Mouse (Mus musculus) kidney, adult 2 months (tissue): ENCODE data around the gene Msi1. TPM values are rescaled to one million over a fixed set of nuclear protein-coding genes. Genes with fewer than 3 reads are reported as not detected.

Experiments used
- DNase-seq: peaks from one replicate; pipeline ENCODE4 v3.0.0; 2021
- H3K27ac ChIP-seq: fragments of 200-500 bp; 2 replicates; pipeline ENCODE4 v1.5.1; 2012; ENCODE audit warnings: low read depth, low read length, control low read depth, inconsistent platforms; ENCODE audit not compliant: insufficient read depth
- H3K27me3 ChIP-seq: fragments of 200-500 bp; replicated peaks from 2 replicates; pipeline ENCODE4 v1.6.1; 2012; ENCODE audit warnings: mild to moderate bottlenecking, moderate library complexity, low read length, inconsistent platforms; ENCODE audit not compliant: control insufficient read depth, insufficient read depth
- H3K36me3 ChIP-seq: fragments of 200-500 bp; 2 replicates; pipeline ENCODE4 v1.6.1; 2012; ENCODE audit warnings: mild to moderate bottlenecking, moderate library complexity, low read length, inconsistent platforms; ENCODE audit not compliant: control insufficient read depth, insufficient read depth
- H3K4me1 ChIP-seq: fragments of 200-500 bp; 2 replicates; pipeline ENCODE4 v1.6.1; 2011; ENCODE audit warnings: low read length; ENCODE audit not compliant: control insufficient read depth, insufficient read depth
- H3K4me3 ChIP-seq: fragments of 200-500 bp; 2 replicates; pipeline ENCODE4 v1.5.1; 2011; ENCODE audit warnings: mild to moderate bottlenecking, low read depth, low read length, control low read depth; ENCODE audit not compliant: insufficient read depth
- CTCF ChIP-seq: fragments of 200-500 bp; conservative IDR thresholded peaks from 2 replicates; pipeline ENCODE4 v1.5.1; 2011; ENCODE audit warnings: low read depth, mild to moderate bottlenecking, control low read depth, low read length, moderate library complexity, mixed read lengths; ENCODE audit not compliant: insufficient read depth, insufficient read length
- POLR2A ChIP-seq: fragments of 200-500 bp; IDR thresholded peaks from one replicate; pipeline ENCODE4 v1.6.1; 2011; ENCODE audit warnings: low read depth, low read length, control low read depth
- WGBS: fragments of 180-500 bp; shearing (Covaris S2); methylation state at CpG from one replicate; pipeline ENCODE4 v1.1.7; 2018; 5-methylcytosine and 5-hydroxymethylcytosine counted together
- polyA plus RNA-seq: library from polyadenylated mRNA; depleted of rRNA; stranded (reverse); fragments of >200 nt; gene quantifications from 2 replicates; pipeline ENCODE4 v1.2.3, GENCODE M21; 2012

Msi1 gene
- polyA plus RNA-seq, 1 experiment = 2.0 TPM

DNA sequence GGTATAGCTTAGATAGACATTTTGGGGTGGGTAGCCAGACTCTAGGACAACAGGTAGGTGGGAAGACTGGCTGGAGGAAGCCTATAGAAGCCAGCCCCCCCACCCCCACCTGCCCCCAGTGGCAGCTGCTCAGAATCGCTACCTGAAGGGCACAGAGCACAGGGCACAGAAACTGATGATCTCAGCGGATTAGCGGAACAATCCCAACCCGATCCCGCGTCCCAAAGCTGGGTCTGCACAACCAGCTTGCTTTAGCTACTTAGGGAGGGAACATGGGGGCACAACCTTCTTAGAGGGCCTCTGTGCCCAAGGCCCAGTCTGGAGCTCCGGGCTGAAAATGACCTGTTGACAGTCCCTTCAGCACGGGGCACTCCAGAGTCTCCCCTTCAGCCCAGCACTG, 27.3 kb upstream of the Msi1 start:
- no peak for TF ChIP-seq POLR2A
- no peak for TF ChIP-seq CTCF
- H3K4me1 ChIP-seq = no peaks in the 10 kb centered on the region
- DNase-seq = no peak
- H3K4me3 ChIP-seq = no peak overlapping the region
- no peak overlapping the region for H3K27ac ChIP-seq
- H3K36me3 ChIP-seq = no peaks in the 10 kb centered on the region
- WGBS = 88% methylated on average over 8 of the region's 8 CpGs
- peaks cover 4% of the 10 kb centered on the region for H3K27me3 ChIP-seq

- Histone ChIP-seq H3K27ac (no peak overlapping the region), H3K4me1 (no peaks in the 10 kb centered on the region), H3K27me3 (peaks cover 2% of the 10 kb centered on the region; the same call in 1 of the 2 replicates), H3K36me3 (no peaks in the 10 kb centered on the region), H3K4me3 (no peak overlapping the region)
- WGBS = 38% methylated on average over 17 of the region's 17 CpGs
- TF ChIP-seq CTCF (no peak), POLR2A (no peak)
- DNase-seq = no peak
Observed at GRCm38 (mm10) chr5:115403436-115404140, 25.8 kb upstream of the Msi1 start.

DNA sequence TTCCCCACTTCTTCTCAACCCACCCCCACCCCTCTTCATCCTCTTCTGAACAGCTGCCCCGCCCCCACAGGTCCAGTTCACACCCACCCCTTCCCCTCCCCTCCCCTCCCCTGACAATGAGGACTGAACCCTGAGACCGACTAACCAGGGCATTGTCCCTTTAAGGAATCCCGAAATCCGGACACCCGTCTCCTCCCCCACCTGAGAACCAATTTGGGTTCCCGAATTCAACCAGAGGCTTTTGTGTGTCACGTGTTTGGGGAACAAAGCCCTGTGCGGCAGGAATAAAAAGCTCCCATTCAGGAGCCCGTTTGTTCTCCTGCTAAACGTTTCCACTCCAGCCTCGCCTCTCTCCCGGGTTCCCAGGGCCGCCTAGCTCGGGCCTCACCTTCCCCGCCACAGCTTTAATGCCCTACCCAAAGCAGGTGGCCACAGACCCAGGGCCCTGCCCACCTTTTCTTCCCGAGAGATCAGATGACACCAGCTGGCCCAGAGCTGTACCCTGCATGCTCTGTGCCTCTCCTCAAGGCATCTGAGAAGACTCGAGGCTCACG, 25.1 kb upstream of the Msi1 start:
- H3K27ac ChIP-seq = no peak overlapping the region
- no peaks in the 10 kb centered on the region for H3K4me1 ChIP-seq
- TF ChIP-seq POLR2A (no peak), CTCF (no peak)
- no peaks in the 10 kb centered on the region for H3K36me3 ChIP-seq
- no peak overlapping the region for H3K4me3 ChIP-seq
- peaks cover 2% of the 10 kb centered on the region; the same call in 1 of the 2 replicates for H3K27me3 ChIP-seq
- no peak for DNase-seq
- WGBS = 5% methylated on average over 18 of the region's 18 CpGs

DNA sequence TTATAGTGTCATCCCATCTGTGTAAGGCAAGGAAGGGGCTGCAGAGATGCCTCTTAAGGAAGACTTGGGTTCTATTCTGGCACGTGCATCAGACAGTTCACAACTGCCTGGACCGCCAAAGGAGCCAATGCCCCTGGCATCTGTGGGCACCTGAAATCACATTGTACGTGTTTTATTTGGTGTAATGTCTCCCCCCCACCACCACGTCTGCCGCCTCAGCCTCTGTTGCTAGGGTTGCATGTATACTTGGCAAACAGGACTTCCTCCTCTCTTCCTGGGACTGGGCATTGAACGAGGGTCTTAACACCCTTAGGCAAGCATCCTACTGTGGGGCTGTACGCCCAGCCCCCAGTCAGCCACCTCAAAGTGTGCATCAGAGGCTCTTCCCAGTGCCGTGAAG, 24.2 kb upstream of the Msi1 start:
- H3K4me3 ChIP-seq = no peak overlapping the region
- WGBS = 81% methylated on average over 8 of the region's 8 CpGs
- no peak for DNase-seq
- no peak for TF ChIP-seq POLR2A
- TF ChIP-seq CTCF = no peak
- no peaks in the 10 kb centered on the region for H3K36me3 ChIP-seq
- H3K4me1 ChIP-seq = no peaks in the 10 kb centered on the region
- H3K27me3 ChIP-seq = peaks cover 2% of the 10 kb centered on the region; the same call in 1 of the 2 replicates
- no peak overlapping the region for H3K27ac ChIP-seq

DNA sequence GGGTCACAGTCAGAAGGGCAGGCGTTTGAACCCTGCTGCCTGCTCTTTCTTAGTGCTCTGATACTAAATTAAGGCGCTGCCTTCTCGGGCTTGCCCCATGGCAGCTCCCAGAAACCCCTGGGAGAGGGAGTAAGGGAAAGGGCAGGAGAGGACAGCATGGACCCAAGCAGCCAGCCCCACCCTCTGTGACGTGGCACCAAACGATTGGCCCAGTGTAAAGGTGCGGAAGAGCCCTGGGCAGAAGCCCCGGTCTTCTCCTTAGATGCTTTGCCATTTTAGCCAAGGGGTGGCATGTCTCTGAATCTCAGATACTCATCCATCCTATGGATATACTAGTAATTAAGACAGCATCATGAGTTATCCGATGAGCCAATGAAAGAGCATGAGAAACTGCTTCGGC, 21.3 kb upstream of the Msi1 start:
- Histone ChIP-seq H3K27ac (no peak overlapping the region), H3K36me3 (no peaks in the 10 kb centered on the region), H3K4me3 (no peak overlapping the region), H3K27me3 (peaks cover 2% of the 10 kb centered on the region; the same call in 1 of the 2 replicates), H3K4me1 (no peaks in the 10 kb centered on the region)
- DNase-seq = no peak
- TF ChIP-seq POLR2A (no peak), CTCF (no peak)
- WGBS = 30% methylated on average over 9 of the region's 9 CpGs

DNA sequence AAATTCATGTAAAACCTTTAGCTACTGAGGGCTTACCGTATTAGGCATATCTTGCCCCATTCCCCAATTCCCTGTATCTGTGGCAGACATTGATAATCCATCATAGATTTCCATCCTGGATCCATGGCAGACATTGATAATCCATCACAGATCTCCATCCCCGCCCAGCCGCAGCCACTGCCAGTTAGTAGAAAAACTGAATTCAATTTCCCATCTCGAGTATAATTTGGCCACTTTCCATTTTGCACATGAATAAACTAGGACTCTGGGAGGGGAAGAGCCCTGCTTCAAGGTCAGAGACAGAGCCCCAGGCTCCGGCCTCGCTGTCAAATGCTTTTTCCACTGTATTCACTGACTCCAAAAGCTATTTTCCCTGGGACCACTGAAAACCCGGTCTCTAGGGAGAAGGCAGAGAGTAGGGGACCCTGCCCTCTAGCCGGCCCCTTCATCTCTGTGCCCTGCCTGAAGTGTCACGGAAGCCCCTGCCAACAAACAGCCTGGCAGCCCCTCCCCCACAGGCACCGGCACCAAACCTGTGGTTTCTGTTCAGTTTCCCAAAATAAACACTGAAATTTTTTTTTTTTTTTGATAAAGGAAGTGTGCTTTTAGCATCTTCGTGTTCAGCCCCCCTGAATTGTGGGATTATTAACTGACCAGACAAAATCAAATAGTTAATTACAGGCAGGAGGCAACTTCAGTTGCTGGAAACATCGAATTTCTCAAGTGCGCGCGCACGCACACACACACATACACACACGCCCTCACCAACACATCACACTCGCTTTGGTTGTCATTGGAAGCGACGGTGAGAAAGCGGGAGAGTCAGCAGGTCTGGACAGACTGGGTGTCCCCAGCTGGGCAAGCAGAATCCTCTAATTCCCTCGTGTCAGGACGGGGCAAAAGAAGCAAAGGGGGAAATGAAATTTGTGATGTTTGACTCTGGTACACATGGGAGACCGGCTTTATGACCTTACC, 14.0 kb upstream of the Msi1 start:
- no peak overlapping the region for H3K4me3 ChIP-seq
- H3K36me3 ChIP-seq = no peaks in the 10 kb centered on the region
- WGBS = 56% methylated on average over 24 of the region's 24 CpGs

More for the DNA sequence above, 14.0 kb upstream of the Msi1 start:
- no peaks in the 10 kb centered on the region for H3K4me1 ChIP-seq
- H3K27me3 ChIP-seq = no peaks in the 10 kb centered on the region
- no peak overlapping the region for H3K27ac ChIP-seq
- no peak for DNase-seq
- no peak for TF ChIP-seq CTCF
- no peak for TF ChIP-seq POLR2A
